ENCODE assay signal across 7 mouse cellular contexts in the genomic region with DNA sequence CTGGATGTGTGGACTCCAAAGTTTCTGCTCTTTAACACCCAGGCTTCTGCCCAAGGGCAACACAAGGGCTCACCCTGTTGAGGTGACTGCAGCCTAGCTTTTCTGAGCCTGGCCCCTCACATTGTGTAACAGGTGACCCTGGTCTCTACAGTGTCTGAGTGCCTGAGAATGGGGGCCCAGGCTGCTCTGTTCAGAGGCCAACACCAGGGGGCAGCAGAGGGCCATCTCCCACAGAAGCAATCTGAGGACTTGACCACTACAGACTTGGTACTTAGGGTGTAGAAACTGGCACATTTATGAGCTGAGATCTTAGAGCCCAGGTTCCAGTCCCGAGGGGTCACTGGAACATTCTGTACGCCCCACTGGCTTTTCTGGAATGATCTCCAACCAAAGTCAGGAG. TPM values are rescaled to one million over a fixed set of nuclear protein-coding genes. Genes with fewer than 3 reads are reported as not detected.
DNase-seq lines count a peak whose midpoint lies in the region; ATAC-seq lines count a peak whose summit lies in the region.

No protein-coding gene starts in this region.

- H3K9ac ChIP-seq in intestine, embryonic 16.5 days (ENCODE audit: low read depth, low read length): no peak overlapping the region
- no peak overlapping the region for H3K9ac ChIP-seq in midbrain, embryonic 13.5 days (replicated peaks)

- no peaks in the 10 kb centered on the region for H3K9me3 ChIP-seq in intestine, embryonic 16.5 days (ENCODE audit: control insufficient read depth, low read length)
- H3K9me3 ChIP-seq in midbrain, embryonic 13.5 days: no peaks in the 10 kb centered on the region

- peak; percentile 56 for ATAC-seq in intestine, embryonic 16.5 days
- peak; percentile 31 for ATAC-seq in midbrain, embryonic 13.5 days

- WGBS in intestine, embryonic 16.5 days: 19% methylated on average over 2 of the region's 2 CpGs
- WGBS in midbrain, embryonic 13.5 days: 22% methylated on average over 2 of the region's 2 CpGs

- peak; percentile 53 for DNase-seq in adipocyte (ENCODE audit: low spot score)
- DNase-seq in cerebellum, postnatal 4 days (ENCODE audit: low spot score in 2 of 2): peak; percentile 82 to 86
- peak; percentile 69 for DNase-seq in gastrocnemius, postnatal 14 days
- DNase-seq in left cerebral cortex, postnatal 36 days (ENCODE audit: low spot score in 2 of 2): peak; percentile 71 to 80
- DNase-seq in spleen, adult 18-20 months: peak; percentile 71 to 84

- H3K4me1 ChIP-seq in intestine, embryonic 16.5 days (ENCODE audit: control insufficient read depth, insufficient read depth, low read length): peaks cover 8% of the 10 kb centered on the region; the same call in 1 of the 2 replicates
- peaks cover 14% of the 10 kb centered on the region for H3K4me1 ChIP-seq in midbrain, embryonic 13.5 days (replicated peaks)

- intact Hi-C loops in gastrocnemius, postnatal 14 days (cut with DNase I; ENCODE audit: low total_unique reads): loop anchor here (5.0 kb wide), 2 partner anchors 132 to 267 kb away; no protein-coding TSS in a partner anchor
- intact Hi-C loops in left cerebral cortex, postnatal 36 days (cut with DNase I): loop anchor here (2.0 to 5.0 kb wide), 4 partner anchors 107 to 506 kb away; a partner anchor contains a TSS

- H3K4me2 ChIP-seq in intestine, embryonic 16.5 days (ENCODE audit: low read depth, low read length): no peak overlapping the region
- H3K4me2 ChIP-seq in midbrain, embryonic 13.5 days (replicated peaks): no peak overlapping the region

- no peak overlapping the region for H3K27ac ChIP-seq in intestine, embryonic 16.5 days (ENCODE audit: low read length)
- H3K27ac ChIP-seq in midbrain, embryonic 13.5 days: no peak overlapping the region

- H3K4me3 ChIP-seq in intestine, embryonic 16.5 days (ENCODE audit: low read length): no peak overlapping the region
- no peak overlapping the region for H3K4me3 ChIP-seq in midbrain, embryonic 13.5 days (replicated peaks)

- no peaks in the 10 kb centered on the region for H3K27me3 ChIP-seq in intestine, embryonic 16.5 days (replicated peaks; ENCODE audit: control insufficient read depth, insufficient read depth, low read length)
- H3K27me3 ChIP-seq in midbrain, embryonic 13.5 days: peaks cover 21% of the 10 kb centered on the region

- no peaks in the 10 kb centered on the region for H3K36me3 ChIP-seq in intestine, embryonic 16.5 days (ENCODE audit: control insufficient read depth, insufficient read depth, low read length)
- H3K36me3 ChIP-seq in midbrain, embryonic 13.5 days: no peaks in the 10 kb centered on the region

RNA-seq across cellular contexts. Expression of a gene that starts 10.2 kb away (rescaled TPM):
- total RNA-seq in gastrocnemius, postnatal 14 days (2021): under 1 TPM; 0.37 to 0.42 TPM
- polyA plus RNA-seq in intestine, embryonic 16.5 days (2015; fragmentation: Nextera tagmentation; extraction: Ambion mirVana): not detected in 2 replicates
- 1 to 10 TPM; 3.5 to 4.3 TPM for total RNA-seq in left cerebral cortex, postnatal 36 days (2021)
- polyA plus RNA-seq in midbrain, embryonic 13.5 days (2015; fragmentation: Nextera tagmentation; extraction: Ambion mirVana): 3.5 and 4.0 TPM in 2 replicates
